Mouse (Mus musculus) layer of hippocampus, adult 2 months (tissue): ENCODE data around the gene Olfr1509. TPM values are rescaled to one million over a fixed set of nuclear protein-coding genes. Genes with fewer than 3 reads are reported as not detected.
"Not testable (repeated sequence)": the region's sequence is repeated elsewhere in the genome, so short reads cannot be mapped to it uniquely, and the experiment has no call there.

Experiments used
- DNase-seq, 2 experiments: peaks; one replicate each; pipeline ENCODE4 v3.0.0; 2022; ENCODE audit warnings: low spot score in 2 of 2
- H3K27ac ChIP-seq: fragments of 200-600 bp; 2 replicates; pipeline ENCODE4 v1.8.1; 2022
- H3K4me3 ChIP-seq: fragments of 200-600 bp; 2 replicates; pipeline ENCODE4 v1.8.1; 2022; ENCODE audit warnings: mild to moderate bottlenecking
- CTCF ChIP-seq: fragments of 200-600 bp; conservative IDR thresholded peaks from 2 replicates; pipeline ENCODE4 v1.8.1; 2022; ENCODE audit warnings: antibody characterized with exemption, mild to moderate bottlenecking, moderate library complexity
- long read RNA-seq, 2 experiments: library from polyadenylated mRNA; stranded (forward); transcript quantifications; one replicate each; pipeline ENCODE4 v2.0.0; 2021; ENCODE audit warnings: borderline mapping rate in 2 of 2
- total RNA-seq, 2 experiments: library from RNA; stranded (reverse); gene quantifications; 2 replicates each; pipeline ENCODE4 v1.2.3; 2021

Gene Olfr1509
- not detected for total RNA-seq
- long read RNA-seq, experiment 1 = 0 reads
- long read RNA-seq, experiment 2 = 0 reads

DNA sequence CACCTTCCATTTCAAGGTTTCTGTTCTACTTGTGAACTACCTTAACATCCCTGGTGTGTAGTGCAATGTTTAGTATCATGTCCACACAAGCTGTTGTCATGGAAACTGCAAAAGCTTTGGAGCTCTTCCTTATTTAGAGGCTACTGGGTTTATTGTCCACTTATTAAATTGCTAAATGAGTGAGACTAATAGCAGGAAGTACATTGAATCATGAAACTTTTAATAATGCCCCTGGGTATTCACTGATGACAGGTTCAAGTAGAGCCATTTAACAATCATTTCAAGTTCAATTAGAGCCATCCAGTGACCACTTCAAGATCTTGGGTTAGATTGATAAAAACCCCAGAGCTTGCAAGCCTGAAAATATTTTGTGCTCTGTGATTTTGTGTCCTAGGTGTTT is at the start of gene Olfr1509:
Gene Olfr1509 (plus strand): TSS at position 301 of the 400 bp plus-strand sequence.
- TF ChIP-seq CTCF = no peak
- Histone ChIP-seq H3K4me3 (no peak within 1 kb of the TSS), H3K27ac (no peak within 1 kb of the TSS)
- DNase-seq = no peak

DNA sequence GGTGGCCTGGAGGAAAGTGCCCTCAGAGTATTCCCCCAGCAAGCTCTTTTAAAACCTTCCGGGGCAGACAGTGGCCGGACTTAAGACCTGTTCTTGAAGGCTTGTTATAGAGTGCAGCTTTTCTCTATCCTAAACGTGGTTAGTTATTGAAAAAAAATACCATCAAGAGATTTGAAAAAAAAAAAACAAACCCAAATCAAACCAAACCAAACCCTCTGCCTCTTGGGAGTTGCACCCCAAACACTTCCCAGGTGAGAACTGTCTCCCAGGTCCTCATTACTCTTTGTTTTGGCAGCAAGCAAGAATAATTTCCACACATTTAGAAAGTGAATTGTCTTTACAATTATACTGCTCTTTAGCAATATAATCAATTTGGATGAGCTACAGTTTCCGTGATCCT is 45.5 kb upstream of the Olfr1509 start, which contains the start of gene Olfr1511:
Gene Olfr1511 (minus strand): TSS at position 101 of the 400 bp plus-strand sequence.
- no peak within 1 kb of the TSS for H3K27ac ChIP-seq
- TF ChIP-seq CTCF = no peak
- no peak within 1 kb of the TSS for H3K4me3 ChIP-seq
- DNase-seq = no peak

DNA sequence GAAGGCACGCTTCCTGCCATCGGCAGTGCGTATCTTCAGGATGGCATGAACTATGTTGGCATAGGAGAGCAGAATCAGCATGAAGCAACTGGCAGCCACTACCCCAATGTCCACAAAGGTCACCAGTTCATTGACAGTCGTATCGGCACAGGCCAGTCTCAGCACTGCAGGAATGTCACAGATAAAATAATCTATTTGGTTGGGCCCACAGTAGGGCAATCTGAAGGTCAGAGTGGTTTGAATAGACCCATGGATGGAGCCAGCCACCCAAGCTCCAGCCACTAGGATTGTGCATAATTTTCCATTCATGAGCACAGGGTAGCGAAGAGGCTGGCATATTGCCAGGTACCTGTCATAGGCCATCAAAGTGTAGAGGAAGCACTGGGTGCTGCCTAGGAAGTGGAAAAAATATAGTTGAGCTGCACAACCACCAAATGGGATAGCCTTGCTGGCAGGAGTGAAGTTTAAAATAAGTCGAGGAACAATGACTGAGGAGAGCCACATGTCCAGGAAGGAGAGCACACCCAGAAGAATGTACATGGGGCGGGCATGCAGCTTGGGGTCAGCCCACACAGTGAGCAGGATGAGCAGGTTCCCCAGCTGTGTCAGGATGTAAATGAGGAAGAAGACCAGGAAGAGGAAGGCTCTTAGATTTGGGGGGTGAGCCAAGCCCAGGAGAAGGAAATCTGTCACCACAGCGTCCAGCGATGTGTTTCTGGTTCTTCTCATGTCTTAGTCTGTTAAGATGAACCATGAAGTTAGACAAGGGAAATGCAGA is 32.5 kb upstream of the Olfr1509 start:
- H3K27ac ChIP-seq, DNase-seq, H3K4me3 ChIP-seq: not testable (repeated sequence)

DNA sequence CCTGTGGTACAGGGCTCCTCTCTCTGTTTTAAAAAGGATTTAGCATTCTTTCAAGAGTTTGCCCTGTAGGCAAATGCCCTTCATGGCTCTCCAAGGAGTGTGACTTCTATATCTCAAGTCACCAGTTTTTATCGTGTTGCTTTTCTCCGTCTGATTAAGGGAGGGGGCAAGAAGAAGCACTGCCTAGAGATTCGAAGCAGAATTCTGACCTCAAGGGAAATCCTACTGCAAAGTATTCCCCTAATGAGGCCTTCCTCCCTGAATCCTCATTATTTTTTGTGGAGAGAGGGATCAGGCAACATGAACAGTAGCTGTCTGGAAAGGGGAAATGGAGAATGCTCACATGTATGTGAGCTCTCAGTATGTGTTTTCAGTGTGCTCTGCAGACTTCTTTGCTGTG is 28.5 kb upstream of the Olfr1509 start, which contains the start of gene Olfr1510:
Gene Olfr1510 (minus strand): TSS at position 101 of the 400 bp plus-strand sequence.
- DNase-seq = no peak
- TF ChIP-seq CTCF = no peak

DNA sequence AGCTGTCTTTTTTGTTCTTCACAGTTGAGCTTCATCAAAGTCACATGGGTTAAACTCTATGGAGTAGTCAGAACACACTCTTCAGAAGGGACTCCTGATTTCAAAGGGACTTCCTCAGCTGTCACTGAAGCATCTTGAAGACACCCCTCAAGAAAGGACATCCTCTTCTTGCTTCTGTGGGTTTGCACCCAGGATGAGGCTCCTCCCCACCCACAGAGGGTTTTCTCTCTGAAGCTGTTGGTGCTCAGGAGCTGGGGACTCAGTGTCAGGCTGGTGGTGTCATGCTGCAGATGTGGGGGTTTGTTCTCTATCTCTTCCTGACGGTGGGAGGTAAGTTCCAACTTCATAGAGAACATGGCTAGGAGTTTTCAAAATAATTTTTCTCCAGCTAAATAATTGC is 15.1 kb upstream of the Olfr1509 start:
- no peak for TF ChIP-seq CTCF
- no peak overlapping the region for H3K27ac ChIP-seq
- no peak for DNase-seq
- no peak overlapping the region for H3K4me3 ChIP-seq

More for the DNA sequence above, 28.5 kb upstream of the Olfr1509 start, which contains the start of gene Olfr1510:
- no peak within 1 kb of the TSS for H3K27ac ChIP-seq
- H3K4me3 ChIP-seq = no peak within 1 kb of the TSS

DNA sequence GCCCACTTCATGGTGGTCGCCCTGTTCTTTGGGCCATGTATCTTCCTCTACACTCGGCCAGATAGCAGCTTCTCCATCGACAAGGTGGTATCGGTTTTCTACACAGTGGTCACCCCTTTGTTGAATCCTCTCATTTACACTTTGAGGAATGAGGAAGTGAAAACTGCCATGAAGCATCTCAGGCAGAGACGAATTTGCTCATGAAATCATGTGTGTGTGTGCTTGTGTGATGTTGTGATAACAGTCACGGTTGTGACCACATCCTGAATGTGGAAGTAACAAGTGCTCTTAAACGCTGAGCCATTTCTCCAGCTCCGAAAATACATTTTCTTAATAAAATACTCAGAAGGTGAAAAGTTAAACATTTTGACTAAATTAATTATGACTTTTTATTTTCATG is 8.3 kb downstream of the Olfr1509 start:
- no peak for DNase-seq
- no peak for TF ChIP-seq CTCF
- no peak overlapping the region for H3K27ac ChIP-seq
- H3K4me3 ChIP-seq = no peak overlapping the region

DNA sequence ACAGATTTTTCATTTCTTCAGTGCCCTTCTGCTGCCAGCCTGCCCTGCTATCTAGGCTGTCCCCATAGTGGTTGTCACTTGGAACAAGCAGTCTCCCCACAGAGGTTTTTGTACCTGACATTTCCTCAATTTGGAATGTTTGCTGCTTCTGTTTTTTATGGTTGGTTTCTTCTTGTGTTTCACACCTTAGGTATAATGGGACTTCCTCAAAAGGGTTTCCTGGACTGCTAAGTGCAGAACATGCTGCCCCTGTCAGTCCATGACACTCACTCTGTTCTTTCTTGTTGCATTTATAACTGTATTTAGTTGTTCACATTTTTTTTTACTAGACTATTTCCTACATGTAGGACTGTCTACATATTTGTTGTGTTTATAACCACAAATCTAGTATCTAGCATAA is 19.1 kb downstream of the Olfr1509 start:
- DNase-seq = no peak
- TF ChIP-seq CTCF = no peak
- H3K4me3 ChIP-seq = no peak overlapping the region
- no peak overlapping the region for H3K27ac ChIP-seq

DNA sequence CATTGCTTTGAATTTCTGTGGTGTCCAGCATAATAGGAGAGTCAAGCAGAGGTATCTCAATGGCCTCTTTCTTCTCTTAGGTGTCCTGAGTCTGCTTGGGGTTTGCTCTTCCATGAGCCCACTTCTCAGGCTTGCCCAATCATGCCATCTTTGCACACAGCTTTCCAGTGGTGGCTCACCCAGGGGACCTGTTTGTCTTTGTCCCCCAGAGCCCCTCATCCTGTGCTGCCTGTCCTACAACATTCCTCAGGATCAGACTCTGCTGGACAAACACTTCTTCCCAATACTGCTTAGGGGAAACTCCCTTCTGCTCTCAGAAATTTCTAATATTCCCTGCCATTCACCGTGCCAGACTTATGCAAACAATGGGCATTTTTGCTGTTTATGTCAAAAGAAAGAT is 22.9 kb downstream of the Olfr1509 start:
- H3K4me3 ChIP-seq = no peak overlapping the region
- no peak for TF ChIP-seq CTCF
- DNase-seq = no peak
- no peak overlapping the region for H3K27ac ChIP-seq

DNA sequence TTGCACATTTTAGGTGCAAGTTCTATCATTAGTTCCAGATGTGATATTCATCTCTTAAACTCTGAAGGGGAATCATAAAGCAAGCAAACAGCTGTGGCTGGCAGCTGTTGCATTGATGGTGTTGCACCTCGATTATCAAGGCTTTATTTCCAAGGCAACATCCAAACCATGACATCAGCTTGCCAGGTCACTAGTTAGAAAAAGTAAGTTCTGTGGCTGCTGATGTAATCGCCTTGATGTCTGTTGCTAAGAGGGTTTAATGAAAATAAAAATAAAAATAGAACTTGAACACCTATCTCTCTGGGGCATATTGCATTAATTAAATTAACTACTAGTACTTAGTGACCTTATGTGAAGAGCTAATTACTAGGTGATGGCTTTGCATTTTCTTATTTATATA is 24.6 kb downstream of the Olfr1509 start, which contains the start of gene Olfr1508:
Gene Olfr1508 (minus strand): TSS at position 101 of the 400 bp plus-strand sequence.
- H3K4me3 ChIP-seq = no peak within 1 kb of the TSS
- DNase-seq = no peak
- no peak within 1 kb of the TSS for H3K27ac ChIP-seq
- no peak for TF ChIP-seq CTCF

DNA sequence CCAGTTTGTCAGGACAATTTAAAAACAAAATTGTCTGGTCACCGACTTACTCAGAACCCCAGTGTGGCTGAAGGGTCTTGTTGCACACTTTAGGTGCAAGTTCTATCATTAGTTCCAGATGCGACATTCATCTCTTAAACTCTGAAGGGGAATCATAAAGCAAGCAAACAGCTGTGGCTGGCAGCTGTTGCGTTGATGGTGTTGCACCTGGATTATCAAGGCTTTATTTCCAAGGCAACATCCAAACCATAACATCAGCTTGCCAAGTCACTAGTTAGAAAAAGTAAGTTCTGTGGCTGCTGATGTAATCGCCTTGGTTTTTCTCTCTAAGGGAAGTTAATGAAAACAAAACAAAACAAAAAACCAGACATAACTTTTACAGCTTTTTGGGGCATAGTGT is 52.7 kb downstream of the Olfr1509 start, which contains the start of gene Olfr1507:
Gene Olfr1507 (minus strand): TSS at position 234 of the 400 bp plus-strand sequence.
- Histone ChIP-seq H3K27ac (no peak within 1 kb of the TSS), H3K4me3 (no peak within 1 kb of the TSS)
- no peak for DNase-seq
- no peak for TF ChIP-seq CTCF

Other genes with a start within 250 kb of the Olfr1509 start
- 10 to 100 TPM; 53.4 to 53.9 TPM for gene Supt16, start 245.6 kb upstream of the Olfr1509 start, total RNA-seq
- gene Chd8, start 185.2 kb upstream of the Olfr1509 start, total RNA-seq = 100 to 1,000 TPM; 126 to 138 TPM
- gene Tox4, start 163.8 kb upstream of the Olfr1509 start, total RNA-seq = 10 to 100 TPM; 63.9 to 66.0 TPM
- gene Rab2b, start 163.4 kb upstream of the Olfr1509 start, total RNA-seq = 10 to 100 TPM; 35.4 to 36.2 TPM
- 10 to 100 TPM; 43.7 to 47.9 TPM for gene Mettl3, start 137.9 kb upstream of the Olfr1509 start, total RNA-seq
- 10 to 100 TPM; 44.5 to 45.3 TPM for gene Sall2, start 114.2 kb upstream of the Olfr1509 start, total RNA-seq
- not detected for gene Olfr1513, start 86.6 kb upstream of the Olfr1509 start, total RNA-seq
- gene Olfr1512, start 63.8 kb upstream of the Olfr1509 start, total RNA-seq = not detected
- not detected for gene Olfr1511, start 45.6 kb upstream of the Olfr1509 start, total RNA-seq
- gene Olfr1510, start 28.6 kb upstream of the Olfr1509 start, total RNA-seq = not detected
- not detected for gene Olfr1508, start 24.5 kb downstream of the Olfr1509 start, total RNA-seq
- gene Olfr1507, start 52.8 kb downstream of the Olfr1509 start, total RNA-seq = not detected